Mouse (Mus musculus) monocyte, adult 59 days (primary cell): ENCODE data around the gene Senp7. TPM values are rescaled to one million over a fixed set of nuclear protein-coding genes. Genes with fewer than 3 reads are reported as not detected.

ENCODE experiments used
- total RNA-seq, 2 experiments: library from RNA; stranded (reverse); gene quantifications; one replicate each; pipeline ENCODE4 v1.2.4; 2023

Senp7 gene
- 10 to 100 TPM; 33.5 to 33.7 TPM for total RNA-seq

GRCm38 (mm10) chr16:56048038-56048437, at the start of gene Senp7:
Senp7 (plus strand) TSS chr16:56048338.

GRCm38 (mm10) chr16:56029661-56030082, 18.5 kb upstream of the Senp7 start, which contains the start of gene Pcnp:
Pcnp (minus strand) TSS chr16:56029739.

GRCm38 (mm10) chr16:56037138-56038010, 10.8 kb upstream of the Senp7 start, which contains the start of gene Trmt10c:
Trmt10c (minus strand) TSS chr16:56037819.

GRCm38 (mm10) chr16:56204051-56204450, 155.9 kb downstream of the Senp7 start, which contains the start of gene Impg2:
Impg2 (plus strand) TSS chr16:56204313.

Other genes with a start within 250 kb of the Senp7 start
- 100 to 1,000 TPM; 397 to 540 TPM for gene Nfkbiz, start 209.4 kb upstream of the Senp7 start, total RNA-seq
- 1 to 10 TPM; 3.0 to 3.2 TPM for gene Nxpe3, start 153.1 kb upstream of the Senp7 start, total RNA-seq
- 1 to 10 TPM; 2.2 to 3.9 TPM for gene Cep97, start 113.5 kb upstream of the Senp7 start, total RNA-seq
- gene Rpl24, start 82.1 kb upstream of the Senp7 start, total RNA-seq = 100 to 1,000 TPM; 687 to 765 TPM
- gene Zbtb11, start 74.5 kb upstream of the Senp7 start, total RNA-seq = 10 to 100 TPM; 33.9 to 34.2 TPM
- 100 to 1,000 TPM in 1 of 2 experiments, 10 to 100 TPM in 1; 97.2 to 102 TPM for gene Pcnp, start 18.6 kb upstream of the Senp7 start, total RNA-seq
- 1 to 10 TPM; 6.6 to 7.2 TPM for gene Trmt10c, start 10.5 kb upstream of the Senp7 start, total RNA-seq
- gene Impg2, start 156.0 kb downstream of the Senp7 start, total RNA-seq = under 1 TPM in 1 of 2 experiments, not detected in 1; 0.18 TPM